Comparison of ENCODE assay signal across 18 mouse cellular contexts in the genomic region with DNA sequence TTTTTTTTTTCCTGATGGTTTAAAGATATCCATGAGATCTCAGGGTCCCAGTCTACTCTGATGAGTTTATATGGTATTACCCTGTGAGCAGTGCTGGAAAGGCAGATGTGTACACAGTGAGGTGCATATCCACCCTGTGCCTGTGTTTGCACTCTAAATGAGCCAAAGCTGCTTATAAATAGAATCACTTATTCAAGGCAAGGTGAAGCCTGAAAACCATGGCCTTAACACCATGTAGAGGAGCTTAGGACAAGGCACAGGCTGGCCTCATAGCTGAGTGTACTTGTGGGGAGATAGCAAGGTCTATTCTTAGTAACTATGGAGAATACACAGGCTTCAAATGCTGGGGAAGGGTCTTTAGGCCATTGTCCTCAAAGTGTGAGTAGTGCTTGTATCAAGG. TPM values are rescaled to one million over a fixed set of nuclear protein-coding genes. Genes with fewer than 3 reads are reported as not detected.
"Had no signal": no experiment of that assay in that cellular context is flagged by ENCODE, and none has a peak within 500 bp of the region (broad histone marks: within the 10 kb centered on the region; RNA-seq: fewer than 3 reads in every experiment).

No protein-coding gene starts in this region.

- H3K4me1 ChIP-seq: lung, embryonic 15.5 days; megakaryocyte, embryonic 14.5 days; midbrain, embryonic 15.5 days; neural tube, embryonic 12.5 days had no signal

- H3K9me3 ChIP-seq: lung, embryonic 15.5 days; megakaryocyte, embryonic 14.5 days; midbrain, embryonic 13.5 days; midbrain, embryonic 15.5 days; neural tube, embryonic 12.5 days had no signal

- H3K4me3 ChIP-seq: lung, embryonic 15.5 days; megakaryocyte, embryonic 14.5 days; midbrain, embryonic 13.5 days; midbrain, embryonic 15.5 days; neural tube, embryonic 12.5 days had no signal

- DNase-seq: liver, postnatal 0 days; lung, adult 2 months; lung, postnatal 14 days; lung, postnatal 36 days; right cerebral cortex, postnatal 14 days; thymus, adult 2 months; thymus, postnatal 25 days; thymus, postnatal 4 days had no signal

- H3K9ac ChIP-seq: liver, postnatal 0 days; lung, embryonic 15.5 days; midbrain, embryonic 13.5 days; midbrain, embryonic 15.5 days; neural tube, embryonic 12.5 days had no signal

- ATAC-seq: liver, postnatal 0 days; lung, postnatal 0 days; midbrain, embryonic 13.5 days; midbrain, embryonic 15.5 days had no signal

- H3K27me3 ChIP-seq: lung, embryonic 15.5 days; megakaryocyte, embryonic 14.5 days; midbrain, embryonic 13.5 days; midbrain, embryonic 15.5 days; neural tube, embryonic 12.5 days had no signal

- H3K4me2 ChIP-seq: lung, embryonic 15.5 days; midbrain, embryonic 11.5 days; midbrain, embryonic 13.5 days; midbrain, embryonic 15.5 days; neural tube, embryonic 12.5 days had no signal

- H3K27ac ChIP-seq: lung, embryonic 15.5 days; macrophage; midbrain, embryonic 13.5 days; midbrain, embryonic 15.5 days; neural tube, embryonic 12.5 days had no signal

- H3K36me3 ChIP-seq: lung, embryonic 15.5 days; midbrain, embryonic 13.5 days; midbrain, embryonic 15.5 days; neural tube, embryonic 12.5 days had no signal

RNA-seq across cellular contexts. Expression of a gene that starts 13.1 kb away (rescaled TPM):
- total RNA-seq: megakaryocyte progenitor cell, adult 5-6 weeks; monocyte, adult 5-6 weeks had no signal
